Mouse (Mus musculus): ENCODE data around the gene Mtcl1.

- no peak for TF ChIP-seq POLR2A (IDR thresholded peaks at IDR 0.05; ENCODE audit: control insufficient read depth, extremely low read depth, insufficient read depth, low read length, poor library complexity)
- TF ChIP-seq CTCF (IDR thresholded peaks at IDR 0.05; ENCODE audit: borderline replicate concordance, control insufficient read depth, extremely low read depth, insufficient read depth, low read length, poor library complexity): no peak
These were observed 87.1 kb downstream of the Mtcl1 start for GRCm38 (mm10) chr17:66362287-66363016.
